Mouse (Mus musculus): ENCODE results near the gene Pik3c2b. TPM values are rescaled to one million over a fixed set of nuclear protein-coding genes. Genes with fewer than 3 reads are reported as not detected.

The Pik3c2b gene
- polyA plus RNA-seq, 1 experiment from 2014 or later: 6.5 TPM

- ATAC-seq (replicated peaks; ENCODE audit: insufficient number of reproducible peaks, low FRiP score, low TSS enrichment, low read depth): no peak
- WGBS: 46% methylated on average over 12 of the region's 12 CpGs
- DNase-seq (ENCODE audit: low spot score): no peak
These were observed 32.3 kb downstream of the Pik3c2b start for GRCm38 (mm10) chr1:133077606-133078337.

GRCm38 (mm10) chr1:133078338-133078727 is 32.9 kb downstream of the Pik3c2b start:
- H3K9ac ChIP-seq (replicated peaks; ENCODE audit: low read length): no peak overlapping the region
- no peaks in the 10 kb centered on the region for H3K9me3 ChIP-seq (replicated peaks; ENCODE audit: control insufficient read depth, low read length)
- ATAC-seq (replicated peaks; ENCODE audit: insufficient number of reproducible peaks, low FRiP score, low TSS enrichment, low read depth) (no peak), DNase-seq (ENCODE audit: low spot score) (no peak)
- no peak overlapping the region for H3K4me2 ChIP-seq (ENCODE audit: low read depth, low read length)
- H3K36me3 ChIP-seq (replicated peaks; ENCODE audit: control insufficient read depth, insufficient read depth, low read depth, low read length): no peaks in the 10 kb centered on the region
- H3K4me1 ChIP-seq (ENCODE audit: control insufficient read depth, insufficient read depth, low read length): no peaks in the 10 kb centered on the region
- 69% methylated on average over 1 of the region's 1 CpGs for WGBS
- no peak overlapping the region for H3K4me3 ChIP-seq (ENCODE audit: low read depth, low read length)
- H3K27ac ChIP-seq (replicated peaks; ENCODE audit: low read depth, low read length): no peak overlapping the region
- no peaks in the 10 kb centered on the region for H3K27me3 ChIP-seq (ENCODE audit: control insufficient read depth, insufficient read depth, low read length)

More at GRCm38 (mm10) chr1:133077606-133078337, 32.3 kb downstream of the Pik3c2b start:
- H3K9me3 ChIP-seq (replicated peaks; ENCODE audit: control insufficient read depth, low read length): no peaks in the 10 kb centered on the region
- H3K36me3 ChIP-seq (replicated peaks; ENCODE audit: control insufficient read depth, insufficient read depth, low read depth, low read length): no peaks in the 10 kb centered on the region
- H3K4me2 ChIP-seq (ENCODE audit: low read depth, low read length): no peak overlapping the region
- H3K9ac ChIP-seq (replicated peaks; ENCODE audit: low read length): no peak overlapping the region
- H3K4me3 ChIP-seq (ENCODE audit: low read depth, low read length): no peak overlapping the region
- H3K27ac ChIP-seq (replicated peaks; ENCODE audit: low read depth, low read length): peak overlapping the region; percentile 59; the same call in 1 of the 2 replicates
- H3K4me1 ChIP-seq (ENCODE audit: control insufficient read depth, insufficient read depth, low read length): no peaks in the 10 kb centered on the region; the same call in 1 of the 2 replicates
- no peaks in the 10 kb centered on the region for H3K27me3 ChIP-seq (ENCODE audit: control insufficient read depth, insufficient read depth, low read length)

- 0 out of 2 replicates have a peak, but pooled peaks have one; percentile 20 for ATAC-seq (replicated peaks; ENCODE audit: insufficient number of reproducible peaks, low FRiP score, low TSS enrichment, low read depth)
- Histone ChIP-seq H3K27ac (replicated peaks; ENCODE audit: low read depth, low read length) (peak overlapping the region; percentile 52; the same call in 1 of the 2 replicates), H3K27me3 (ENCODE audit: control insufficient read depth, insufficient read depth, low read length) (no peaks in the 10 kb centered on the region), H3K4me3 (ENCODE audit: low read depth, low read length) (no peak overlapping the region), H3K4me2 (ENCODE audit: low read depth, low read length) (no peak overlapping the region), H3K9me3 (replicated peaks; ENCODE audit: control insufficient read depth, low read length) (no peaks in the 10 kb centered on the region), H3K36me3 (replicated peaks; ENCODE audit: control insufficient read depth, insufficient read depth, low read depth, low read length) (no peaks in the 10 kb centered on the region), H3K9ac (replicated peaks; ENCODE audit: low read length) (no peak overlapping the region), H3K4me1 (ENCODE audit: control insufficient read depth, insufficient read depth, low read length) (peaks cover 2% of the 10 kb centered on the region; the same call in 1 of the 2 replicates)
- no peak for DNase-seq (ENCODE audit: low spot score)
- 73% methylated on average over 7 of the region's 7 CpGs for WGBS
These were observed 34.0 kb downstream of the Pik3c2b start for GRCm38 (mm10) chr1:133079509-133079908.

- H3K36me3 ChIP-seq (replicated peaks; ENCODE audit: control insufficient read depth, insufficient read depth, low read depth, low read length): no peaks in the 10 kb centered on the region
- peaks cover 2% of the 10 kb centered on the region; the same call in 1 of the 2 replicates for H3K4me1 ChIP-seq (ENCODE audit: control insufficient read depth, insufficient read depth, low read length)
These were observed 34.7 kb downstream of the Pik3c2b start for GRCm38 (mm10) chr1:133080079-133080561.

GRCm38 (mm10) chr1:133080717-133081116 is 35.2 kb downstream of the Pik3c2b start:
- Histone ChIP-seq H3K27ac (replicated peaks; ENCODE audit: low read depth, low read length) (no peak overlapping the region), H3K9me3 (replicated peaks; ENCODE audit: control insufficient read depth, low read length) (no peaks in the 10 kb centered on the region), H3K4me1 (ENCODE audit: control insufficient read depth, insufficient read depth, low read length) (peaks cover 2% of the 10 kb centered on the region; the same call in 1 of the 2 replicates), H3K27me3 (ENCODE audit: control insufficient read depth, insufficient read depth, low read length) (no peaks in the 10 kb centered on the region), H3K4me3 (ENCODE audit: low read depth, low read length) (no peak overlapping the region), H3K36me3 (replicated peaks; ENCODE audit: control insufficient read depth, insufficient read depth, low read depth, low read length) (no peaks in the 10 kb centered on the region), H3K4me2 (ENCODE audit: low read depth, low read length) (no peak overlapping the region), H3K9ac (replicated peaks; ENCODE audit: low read length) (no peak overlapping the region)
- DNase-seq (ENCODE audit: low spot score) (no peak), ATAC-seq (replicated peaks; ENCODE audit: insufficient number of reproducible peaks, low FRiP score, low TSS enrichment, low read depth) (no peak)
- 49% methylated on average over 6 of the region's 6 CpGs for WGBS

More at GRCm38 (mm10) chr1:133080079-133080561, 34.7 kb downstream of the Pik3c2b start:
- Histone ChIP-seq H3K9ac (replicated peaks; ENCODE audit: low read length) (no peak overlapping the region), H3K4me3 (ENCODE audit: low read depth, low read length) (no peak overlapping the region), H3K27ac (replicated peaks; ENCODE audit: low read depth, low read length) (peak overlapping the region; percentile 52; the same call in 1 of the 2 replicates), H3K9me3 (replicated peaks; ENCODE audit: control insufficient read depth, low read length) (no peaks in the 10 kb centered on the region), H3K4me2 (ENCODE audit: low read depth, low read length) (no peak overlapping the region), H3K27me3 (ENCODE audit: control insufficient read depth, insufficient read depth, low read length) (no peaks in the 10 kb centered on the region)
- ATAC-seq (replicated peaks; ENCODE audit: insufficient number of reproducible peaks, low FRiP score, low TSS enrichment, low read depth) (peak; percentile 76), DNase-seq (ENCODE audit: low spot score) (no peak)
- WGBS: 22% methylated on average over 8 of the region's 9 CpGs

- Histone ChIP-seq H3K4me1 (ENCODE audit: control insufficient read depth, insufficient read depth, low read length) (peaks cover 2% of the 10 kb centered on the region; the same call in 1 of the 2 replicates), H3K9me3 (replicated peaks; ENCODE audit: control insufficient read depth, low read length) (no peaks in the 10 kb centered on the region), H3K36me3 (replicated peaks; ENCODE audit: control insufficient read depth, insufficient read depth, low read depth, low read length) (no peaks in the 10 kb centered on the region), H3K4me2 (ENCODE audit: low read depth, low read length) (no peak overlapping the region), H3K27ac (replicated peaks; ENCODE audit: low read depth, low read length) (no peak overlapping the region), H3K4me3 (ENCODE audit: low read depth, low read length) (no peak overlapping the region), H3K27me3 (ENCODE audit: control insufficient read depth, insufficient read depth, low read length) (no peaks in the 10 kb centered on the region), H3K9ac (replicated peaks; ENCODE audit: low read length) (no peak overlapping the region)
- ATAC-seq (replicated peaks; ENCODE audit: insufficient number of reproducible peaks, low FRiP score, low TSS enrichment, low read depth) (no peak), DNase-seq (ENCODE audit: low spot score) (no peak)
- WGBS: 89% methylated on average over 5 of the region's 5 CpGs
These were observed 37.6 kb downstream of the Pik3c2b start for GRCm38 (mm10) chr1:133083003-133083546.

- Histone ChIP-seq H3K4me1 (ENCODE audit: control insufficient read depth, insufficient read depth, low read length) (peaks cover 2% of the 10 kb centered on the region; the same call in 1 of the 2 replicates), H3K36me3 (replicated peaks; ENCODE audit: control insufficient read depth, insufficient read depth, low read depth, low read length) (no peaks in the 10 kb centered on the region), H3K27me3 (ENCODE audit: control insufficient read depth, insufficient read depth, low read length) (no peaks in the 10 kb centered on the region), H3K9me3 (replicated peaks; ENCODE audit: control insufficient read depth, low read length) (no peaks in the 10 kb centered on the region), H3K4me3 (ENCODE audit: low read depth, low read length) (no peak overlapping the region), H3K4me2 (ENCODE audit: low read depth, low read length) (no peak overlapping the region), H3K9ac (replicated peaks; ENCODE audit: low read length) (no peak overlapping the region), H3K27ac (replicated peaks; ENCODE audit: low read depth, low read length) (no peak overlapping the region)
- ATAC-seq (replicated peaks; ENCODE audit: insufficient number of reproducible peaks, low FRiP score, low TSS enrichment, low read depth) (no peak), DNase-seq (ENCODE audit: low spot score) (no peak)
- 65% methylated on average over 11 of the region's 11 CpGs for WGBS
These were observed 38.6 kb downstream of the Pik3c2b start for GRCm38 (mm10) chr1:133083942-133084625.

Data from embryonic facial prominence, embryonic 11.5 days (tissue).